In genomic region chr7:6881473-6882046, GRCm38 (mm10) we compare ENCODE assay signal across 10 mouse cellular contexts.
DNase-seq lines count a peak whose midpoint lies in the region; ATAC-seq and TF ChIP-seq lines count a peak whose summit lies in the region.
"Had no signal": no experiment of that assay in that cellular context is flagged by ENCODE, and none has a peak within 500 bp of the region (broad histone marks: within the 10 kb centered on the region; RNA-seq: fewer than 3 reads in every experiment).

No protein-coding gene starts in this region.

- H3K27ac ChIP-seq in kidney, embryonic 16.5 days (ENCODE audit: low read length) = no peak overlapping the region
- no peak overlapping the region for H3K27ac ChIP-seq in cortical plate, adult 2 months (ENCODE audit: insufficient read depth, low read length)
- H3K27ac ChIP-seq in hindbrain, embryonic 12.5 days = peak overlapping the region; percentile 35; the same call in 1 of the 2 replicates
- H3K27ac ChIP-seq in midbrain, embryonic 16.5 days (ENCODE audit: low read length) = peak overlapping the region; percentile 80
- no peak overlapping the region for H3K27ac ChIP-seq in gastrocnemius, adult 2 months
- H3K27ac ChIP-seq: liver, embryonic 14.5 days had no signal

- no peak for TF ChIP-seq CTCF in cortical plate, adult 2 months (IDR thresholded peaks at IDR 0.05; ENCODE audit: extremely low read depth, insufficient read depth, low read length)
- TF ChIP-seq CTCF in gastrocnemius, adult 2 months (IDR thresholded peaks at IDR 0.05) = no peak

- H3K36me3 ChIP-seq in kidney, embryonic 16.5 days (ENCODE audit: insufficient read depth, low read length) = no peaks in the 10 kb centered on the region
- H3K36me3 ChIP-seq in hindbrain, embryonic 12.5 days = no peaks in the 10 kb centered on the region
- no peaks in the 10 kb centered on the region for H3K36me3 ChIP-seq in midbrain, embryonic 16.5 days (ENCODE audit: control insufficient read depth, insufficient read depth, low read length)

- no peak for DNase-seq in kidney, postnatal 14 days
- DNase-seq in gastrocnemius, adult 2 months = no peak
- DNase-seq in c-Kit-positive CD71-positive TER-119-positive erythroid progenitor cells, embryonic 14.5 days (ENCODE audit: low spot score) = no peak
- no peak for DNase-seq in thymus, postnatal 0 days (ENCODE audit: low spot score)

- no peak overlapping the region for H3K9ac ChIP-seq in kidney, embryonic 16.5 days (replicated peaks; ENCODE audit: low read length)
- H3K9ac ChIP-seq in hindbrain, embryonic 12.5 days = no peak overlapping the region
- no peak overlapping the region for H3K9ac ChIP-seq in midbrain, embryonic 16.5 days (ENCODE audit: low read depth, low read length)
- H3K9ac ChIP-seq: liver, embryonic 14.5 days had no signal

- TF ChIP-seq POLR2A in cortical plate, adult 2 months (IDR thresholded peaks at IDR 0.05; ENCODE audit: extremely low read depth, insufficient read depth, low read length) = 0 out of 2 replicates have a peak, but pooled peaks have one; percentile 18

- intact Hi-C loops in gastrocnemius, adult 2 months (cut with DNase I) = loop anchor here (5.0 kb wide), 1 partner anchor 374 kb away; the partner anchor contains the start of gene Olfr1348

- ATAC-seq in kidney, embryonic 16.5 days (ENCODE audit: low FRiP score, low TSS enrichment) = peak; percentile 25; the same call in 1 of the 2 replicates
- peak; percentile 74 for ATAC-seq in hindbrain, embryonic 12.5 days (ENCODE audit: low FRiP score)
- ATAC-seq in midbrain, embryonic 16.5 days = peak; percentile 95
- ATAC-seq: intestine, embryonic 16.5 days had no signal

- no peak overlapping the region for H3K4me3 ChIP-seq in kidney, embryonic 16.5 days (ENCODE audit: low read length)
- no peak overlapping the region for H3K4me3 ChIP-seq in cortical plate, adult 2 months (ENCODE audit: insufficient read depth, low read length)
- no peak overlapping the region for H3K4me3 ChIP-seq in hindbrain, embryonic 12.5 days
- no peak overlapping the region for H3K4me3 ChIP-seq in midbrain, embryonic 16.5 days (ENCODE audit: low read depth, low read length)
- H3K4me3 ChIP-seq in gastrocnemius, adult 2 months = no peak overlapping the region

- no peaks in the 10 kb centered on the region for H3K4me1 ChIP-seq in kidney, embryonic 16.5 days (ENCODE audit: insufficient read depth, low read length)
- 0 out of 2 replicates have a peak, but pooled peaks cover 1% of the 10 kb centered on the region for H3K4me1 ChIP-seq in cortical plate, adult 2 months (ENCODE audit: control insufficient read depth, insufficient read depth, low read length)
- H3K4me1 ChIP-seq in hindbrain, embryonic 12.5 days = peaks cover 5% of the 10 kb centered on the region
- H3K4me1 ChIP-seq in midbrain, embryonic 16.5 days (ENCODE audit: control insufficient read depth, insufficient read depth, low read length) = peaks cover 6% of the 10 kb centered on the region; the same call in 1 of the 2 replicates

- no peaks in the 10 kb centered on the region for H3K9me3 ChIP-seq in kidney, embryonic 16.5 days (ENCODE audit: low read length)
- no peaks in the 10 kb centered on the region for H3K9me3 ChIP-seq in hindbrain, embryonic 12.5 days (replicated peaks)
- no peaks in the 10 kb centered on the region for H3K9me3 ChIP-seq in midbrain, embryonic 16.5 days (replicated peaks; ENCODE audit: control insufficient read depth, low read length, poor library complexity, severe bottlenecking)

- WGBS in kidney, embryonic 16.5 days = 53% methylated on average over 6 of the region's 6 CpGs
- WGBS in hindbrain, embryonic 12.5 days = 43% methylated on average over 5 of the region's 6 CpGs
- 20% methylated on average over 6 of the region's 6 CpGs for WGBS in midbrain, embryonic 16.5 days

- H3K4me2 ChIP-seq in kidney, embryonic 16.5 days (replicated peaks; ENCODE audit: low read depth, low read length) = no peak overlapping the region
- no peak overlapping the region for H3K4me2 ChIP-seq in hindbrain, embryonic 12.5 days (replicated peaks)
- H3K4me2 ChIP-seq in midbrain, embryonic 16.5 days (ENCODE audit: low read length) = no peak overlapping the region

- H3K27me3 ChIP-seq in kidney, embryonic 16.5 days (ENCODE audit: insufficient read depth, low read length) = no peaks in the 10 kb centered on the region
- H3K27me3 ChIP-seq in hindbrain, embryonic 12.5 days = no peaks in the 10 kb centered on the region
- no peaks in the 10 kb centered on the region for H3K27me3 ChIP-seq in midbrain, embryonic 16.5 days (ENCODE audit: control insufficient read depth, insufficient read depth, low read depth, low read length)

Comparison
In these comparisons a context has a peak if more than half of its experiments do, and no peak if none do; other contexts are left out.
1. ATAC-seq: peak in every context shown above with its lines; median percentile 95 in midbrain, embryonic 16.5 days; 74 in hindbrain, embryonic 12.5 days; 25 in kidney, embryonic 16.5 days.
2. H3K27ac ChIP-seq: peak in hindbrain, embryonic 12.5 days (single experiment) and midbrain, embryonic 16.5 days (single experiment); none in kidney, embryonic 16.5 days (single experiment), cortical plate, adult 2 months (single experiment) and gastrocnemius, adult 2 months (single experiment).